Mouse (Mus musculus): ENCODE data around the gene Cidec.

- TF ChIP-seq CTCF (IDR thresholded peaks at IDR 0.05; ENCODE audit: low read depth) (no peak), EP300 (optimal IDR thresholded peaks at IDR 0.05) (no peak)
Observed at GRCm38 (mm10) chr6:113386025-113386424, 49.5 kb downstream of the Cidec start.
